Mouse (Mus musculus): Measurements from ENCODE around the gene Dnal1. TPM values are rescaled to one million over a fixed set of nuclear protein-coding genes. Genes with fewer than 3 reads are reported as not detected.
"Not testable (repeated sequence)": the region's sequence is repeated elsewhere in the genome, so short reads cannot be mapped to it uniquely, and the experiment has no call there.

Gene Dnal1
- total and polyA plus RNA-seq, 2 experiments from 2014 or later, result 10.7 to 15.6 TPM

DNA sequence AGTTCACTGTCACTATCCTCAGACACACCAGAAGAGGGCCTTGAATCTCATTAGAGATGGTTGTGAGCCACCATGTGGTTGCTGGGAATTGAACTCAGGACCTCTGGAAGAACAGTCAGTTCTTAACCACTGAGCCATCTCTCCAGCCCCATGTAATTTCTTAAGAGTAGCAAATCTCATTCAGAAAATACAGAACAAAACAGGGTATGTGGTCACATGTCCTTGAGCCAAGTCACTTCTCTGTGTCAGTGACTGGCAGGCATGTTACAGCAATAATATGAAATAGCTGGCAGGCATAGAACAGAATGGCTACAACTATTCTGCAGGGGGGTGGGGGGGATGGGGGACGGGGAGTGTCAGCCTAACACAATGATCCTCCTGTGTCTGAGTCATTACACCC is 14.1 kb upstream of the Dnal1 start:
- no peaks in the 10 kb centered on the region for H3K27me3 ChIP-seq (ENCODE audit: insufficient read depth, low read length)
- ATAC-seq (ENCODE audit: low FRiP score) (no peak), DNase-seq (ENCODE audit: low spot score) (no peak)
- H3K27ac ChIP-seq (ENCODE audit: low read depth, low read length), result no peak overlapping the region
- WGBS, result 48% methylated on average over 1 of the region's 1 CpGs
- no peaks in the 10 kb centered on the region for H3K4me1 ChIP-seq (ENCODE audit: insufficient read depth, low read length)
- no peaks in the 10 kb centered on the region for H3K9me3 ChIP-seq (ENCODE audit: low read length)
- no peak for TF ChIP-seq CTCF (IDR thresholded peaks at IDR 0.05)
- H3K4me3 ChIP-seq (ENCODE audit: low read depth, low read length), result peak overlapping the region; percentile 50; the same call in 1 of the 2 replicates
- H3K36me3 ChIP-seq (ENCODE audit: insufficient read depth, low read length), result no peaks in the 10 kb centered on the region
- peak overlapping the region; percentile 66 for H3K4me2 ChIP-seq (ENCODE audit: low read depth, low read length, poor library complexity, severe bottlenecking)
- no peak overlapping the region for H3K9ac ChIP-seq (replicated peaks; ENCODE audit: low read length, poor library complexity, severe bottlenecking)

DNA sequence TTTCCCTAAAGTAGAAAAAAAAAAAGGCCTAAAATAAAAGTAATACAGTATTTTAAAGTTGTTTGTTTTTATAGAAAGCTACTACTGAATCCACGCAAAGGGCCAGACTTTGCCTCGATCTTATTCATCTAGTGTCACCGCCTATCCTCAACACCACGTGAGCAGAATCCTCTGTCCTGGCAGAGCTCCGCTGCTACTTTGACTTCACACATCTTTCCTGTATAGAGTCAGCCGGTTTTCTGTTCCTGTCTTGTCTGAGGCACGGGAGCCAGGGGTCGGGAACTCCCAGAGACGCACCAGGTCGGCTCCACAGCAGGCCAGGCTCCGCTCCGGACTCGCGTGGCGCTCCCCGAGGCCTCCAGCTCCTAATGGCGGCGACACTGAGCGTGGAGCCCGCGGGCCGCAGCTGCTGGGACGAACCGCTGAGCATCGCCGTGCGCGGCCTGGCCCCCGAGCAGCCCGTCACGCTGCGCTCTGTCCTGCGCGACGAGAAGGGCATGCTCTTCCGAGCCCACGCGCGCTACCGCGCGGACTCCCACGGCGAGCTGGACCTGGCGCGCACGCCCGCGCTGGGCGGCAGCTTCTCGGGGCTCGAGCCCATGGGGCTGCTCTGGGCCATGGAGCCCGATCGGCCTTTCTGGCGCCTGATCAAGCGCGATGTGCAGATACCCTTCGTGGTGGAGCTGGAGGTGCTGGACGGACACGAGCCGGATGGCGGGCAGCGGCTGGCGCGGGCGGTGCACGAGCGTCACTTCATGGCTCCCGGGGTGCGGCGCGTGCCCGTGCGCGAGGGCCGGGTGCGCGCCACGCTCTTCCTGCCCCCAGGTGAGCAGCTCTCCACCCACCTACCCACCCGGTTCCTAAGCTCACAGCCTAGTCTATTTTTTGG is 13.3 kb upstream of the Dnal1 start, which contains the start of gene Acot6:
Acot6 (plus strand) TSS at position 51 of the 889 bp plus-strand sequence.
- peak; percentile 16; the same call in 1 of the 2 replicates for TF ChIP-seq CTCF (IDR thresholded peaks at IDR 0.05)
- not testable (repeated sequence) for H3K27me3 ChIP-seq (ENCODE audit: insufficient read depth, low read length); H3K36me3 ChIP-seq (ENCODE audit: insufficient read depth, low read length); H3K4me1 ChIP-seq (ENCODE audit: insufficient read depth, low read length); H3K9me3 ChIP-seq (ENCODE audit: low read length)
- Histone ChIP-seq H3K27ac (ENCODE audit: low read depth, low read length) (peak within 1 kb of the TSS; percentile 63), H3K4me3 (ENCODE audit: low read depth, low read length) (peak within 1 kb of the TSS; percentile 50), H3K4me2 (ENCODE audit: low read depth, low read length, poor library complexity, severe bottlenecking) (peak within 1 kb of the TSS; percentile 66), H3K9ac (replicated peaks; ENCODE audit: low read length, poor library complexity, severe bottlenecking) (peak within 1 kb of the TSS; percentile 61)
- under 1% methylated on average over 62 of the region's 80 CpGs for WGBS
- ATAC-seq (ENCODE audit: low FRiP score) (peak; percentile 79), DNase-seq (ENCODE audit: low spot score) (peak; percentile 68)

DNA sequence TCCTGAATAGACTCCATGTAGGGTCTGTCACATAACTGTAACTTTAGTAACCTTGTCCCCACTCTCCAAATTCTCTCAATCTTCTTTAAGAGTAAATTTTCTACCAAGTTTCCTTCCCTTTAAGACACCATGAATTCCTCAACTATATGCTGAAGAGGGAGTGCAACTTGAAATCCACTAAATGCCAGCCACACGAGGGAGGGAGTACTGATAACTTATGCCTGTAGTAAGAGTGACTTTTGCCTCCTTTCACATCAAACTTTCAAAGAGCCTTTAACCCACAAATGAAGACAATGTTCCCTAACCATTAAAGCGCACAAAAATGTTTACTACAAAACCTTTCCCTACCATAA is 12.7 kb upstream of the Dnal1 start:
- H3K9me3 ChIP-seq (ENCODE audit: low read length), result no peaks in the 10 kb centered on the region
- TF ChIP-seq CTCF (IDR thresholded peaks at IDR 0.05), result no peak
- H3K27me3 ChIP-seq (ENCODE audit: insufficient read depth, low read length), result no peaks in the 10 kb centered on the region
- WGBS, result 60% methylated on average over 2 of the region's 2 CpGs
- no peaks in the 10 kb centered on the region for H3K36me3 ChIP-seq (ENCODE audit: insufficient read depth, low read length)
- H3K4me2 ChIP-seq (ENCODE audit: low read depth, low read length, poor library complexity, severe bottlenecking), result peak overlapping the region; percentile 66
- H3K4me3 ChIP-seq (ENCODE audit: low read depth, low read length), result peak overlapping the region; percentile 50
- no peaks in the 10 kb centered on the region for H3K4me1 ChIP-seq (ENCODE audit: insufficient read depth, low read length)
- H3K9ac ChIP-seq (replicated peaks; ENCODE audit: low read length, poor library complexity, severe bottlenecking), result peak overlapping the region; percentile 61; the same call in 1 of the 2 replicates
- ATAC-seq (ENCODE audit: low FRiP score) (no peak), DNase-seq (ENCODE audit: low spot score) (no peak)
- 0 out of 2 replicates have a peak overlapping the region, but pooled peaks have one; percentile 63 for H3K27ac ChIP-seq (ENCODE audit: low read depth, low read length)

DNA sequence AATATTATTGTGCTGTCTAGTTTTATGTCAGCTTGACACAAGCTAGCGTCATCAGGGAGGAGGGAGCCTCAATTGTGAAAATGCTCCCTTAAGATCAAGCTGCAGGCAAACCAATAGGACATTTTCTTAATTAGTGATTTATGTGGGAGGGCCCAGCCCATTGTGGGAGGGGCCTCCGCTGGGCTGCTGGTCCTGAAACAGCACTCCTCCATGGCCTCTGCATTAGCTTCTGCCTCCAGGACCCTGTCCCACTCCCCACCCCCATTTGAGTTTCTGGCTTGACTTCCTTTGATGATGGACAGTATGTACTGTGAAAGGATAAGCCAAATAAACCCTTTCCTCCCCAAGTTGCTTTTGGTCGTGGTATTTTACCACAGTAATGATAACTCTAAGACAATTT is 7.2 kb upstream of the Dnal1 start:
- DNase-seq (ENCODE audit: low spot score) (no peak), ATAC-seq (ENCODE audit: low FRiP score) (no peak)
- 85% methylated on average over 3 of the region's 3 CpGs for WGBS

DNA sequence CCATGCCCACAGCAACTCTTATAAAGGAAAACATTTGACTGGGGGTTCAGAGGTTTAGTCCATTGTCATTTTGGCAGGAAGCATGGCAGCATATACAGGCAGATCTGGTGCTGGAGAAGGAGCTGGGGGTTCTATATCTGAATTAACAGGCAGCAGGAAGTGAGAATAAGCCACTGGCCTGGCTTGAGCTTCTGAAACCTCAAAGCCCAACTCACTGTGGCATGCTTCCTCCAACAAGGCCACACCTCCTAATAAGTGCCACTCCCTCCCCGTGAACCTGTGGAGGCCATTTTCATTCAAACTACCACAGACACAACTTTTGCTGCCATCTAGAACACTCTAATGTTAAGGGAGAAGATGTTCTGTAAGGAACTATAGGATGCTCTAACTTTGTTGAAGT is 6.5 kb upstream of the Dnal1 start:
- no peaks in the 10 kb centered on the region for H3K36me3 ChIP-seq (ENCODE audit: insufficient read depth, low read length)
- no peak overlapping the region for H3K4me3 ChIP-seq (ENCODE audit: low read depth, low read length)
- H3K27ac ChIP-seq (ENCODE audit: low read depth, low read length), result no peak overlapping the region
- 80% methylated on average over 1 of the region's 1 CpGs for WGBS
- H3K9ac ChIP-seq (replicated peaks; ENCODE audit: low read length, poor library complexity, severe bottlenecking), result no peak overlapping the region
- H3K4me1 ChIP-seq (ENCODE audit: insufficient read depth, low read length), result no peaks in the 10 kb centered on the region
- no peak for TF ChIP-seq CTCF (IDR thresholded peaks at IDR 0.05)
- ATAC-seq (ENCODE audit: low FRiP score) (no peak), DNase-seq (ENCODE audit: low spot score) (no peak)
- no peaks in the 10 kb centered on the region for H3K27me3 ChIP-seq (ENCODE audit: insufficient read depth, low read length)
- no peaks in the 10 kb centered on the region for H3K9me3 ChIP-seq (ENCODE audit: low read length)
- H3K4me2 ChIP-seq (ENCODE audit: low read depth, low read length, poor library complexity, severe bottlenecking), result no peak overlapping the region

More for the DNA sequence above, 7.2 kb upstream of the Dnal1 start:
- no peak overlapping the region for H3K4me3 ChIP-seq (ENCODE audit: low read depth, low read length)
- H3K4me1 ChIP-seq (ENCODE audit: insufficient read depth, low read length), result no peaks in the 10 kb centered on the region
- no peaks in the 10 kb centered on the region for H3K9me3 ChIP-seq (ENCODE audit: low read length)
- no peaks in the 10 kb centered on the region for H3K36me3 ChIP-seq (ENCODE audit: insufficient read depth, low read length)
- H3K27ac ChIP-seq (ENCODE audit: low read depth, low read length), result no peak overlapping the region
- no peaks in the 10 kb centered on the region for H3K27me3 ChIP-seq (ENCODE audit: insufficient read depth, low read length)
- no peak for TF ChIP-seq CTCF (IDR thresholded peaks at IDR 0.05)
- no peak overlapping the region for H3K9ac ChIP-seq (replicated peaks; ENCODE audit: low read length, poor library complexity, severe bottlenecking)
- H3K4me2 ChIP-seq (ENCODE audit: low read depth, low read length, poor library complexity, severe bottlenecking), result no peak overlapping the region

DNA sequence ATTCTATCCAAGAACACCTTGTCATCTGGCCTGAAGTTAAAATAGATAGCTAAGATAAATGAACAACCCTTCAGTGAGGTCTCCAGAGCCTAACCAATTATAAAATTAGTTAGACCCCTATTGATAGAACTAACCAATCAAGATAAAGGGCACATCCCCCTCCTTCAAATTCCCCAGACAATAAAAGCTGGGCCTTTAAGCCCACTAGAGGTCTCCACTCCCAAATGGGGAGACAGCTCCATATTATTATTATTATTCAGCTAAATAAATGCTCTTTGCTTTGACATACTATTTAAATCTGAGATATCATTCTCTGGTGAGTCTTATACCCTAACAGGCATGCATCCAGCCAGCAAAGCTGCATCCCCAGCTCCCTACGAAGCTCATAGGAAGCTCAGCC is 4.2 kb upstream of the Dnal1 start:
- 76% methylated on average over 1 of the region's 1 CpGs for WGBS
- H3K9ac ChIP-seq (replicated peaks; ENCODE audit: low read length, poor library complexity, severe bottlenecking), result no peak overlapping the region
- no peaks in the 10 kb centered on the region for H3K36me3 ChIP-seq (ENCODE audit: insufficient read depth, low read length)
- no peaks in the 10 kb centered on the region for H3K27me3 ChIP-seq (ENCODE audit: insufficient read depth, low read length)
- DNase-seq (ENCODE audit: low spot score), result no peak
- no peak for TF ChIP-seq CTCF (IDR thresholded peaks at IDR 0.05)
- no peak overlapping the region for H3K4me2 ChIP-seq (ENCODE audit: low read depth, low read length, poor library complexity, severe bottlenecking)
- no peaks in the 10 kb centered on the region for H3K4me1 ChIP-seq (ENCODE audit: insufficient read depth, low read length)
- no peak for ATAC-seq (ENCODE audit: low FRiP score)
- no peak overlapping the region for H3K4me3 ChIP-seq (ENCODE audit: low read depth, low read length)
- no peaks in the 10 kb centered on the region for H3K9me3 ChIP-seq (ENCODE audit: low read length)
- H3K27ac ChIP-seq (ENCODE audit: low read depth, low read length), result no peak overlapping the region
